Mouse (Mus musculus): Measurements from ENCODE around the gene 1700011M02Rik.

- no peak for TF ChIP-seq CTCF (IDR thresholded peaks at IDR 0.05; ENCODE audit: low read depth, low read length)
- no peak for TF ChIP-seq POLR2A (IDR thresholded peaks at IDR 0.05; ENCODE audit: borderline replicate concordance, low read depth, low read length)
Measured at GRCm38 (mm10) chrX:102934395-102934764, 25.7 kb downstream of the 1700011M02Rik start.

Measured in bone marrow macrophage, adult 2 months (primary cell).